Mouse (Mus musculus): ENCODE measurements around the gene Sox5.
A peak's percentile ranks its signal among the peaks of the same experiment; 100 is the strongest.

The Sox5 gene

GRCm38 (mm10) chr6:144772175-144772918 lies 9.4 kb downstream of the Sox5 start:
- no peak for DNase-seq (ENCODE audit: low spot score)

- no peak for DNase-seq (ENCODE audit: low spot score)
These were observed 12.7 kb downstream of the Sox5 start for GRCm38 (mm10) chr6:144769060-144769459.

- no peak for DNase-seq (ENCODE audit: low spot score)
These were observed 19.9 kb downstream of the Sox5 start for GRCm38 (mm10) chr6:144761902-144762301.

GRCm38 (mm10) chr6:144759193-144759592 lies 22.6 kb downstream of the Sox5 start:
- no peak for DNase-seq (ENCODE audit: low spot score)

GRCm38 (mm10) chr6:144757414-144757813 lies 24.4 kb downstream of the Sox5 start:
- no peak for DNase-seq (ENCODE audit: low spot score)

- no peak for DNase-seq (ENCODE audit: low spot score)
These were observed 25.3 kb downstream of the Sox5 start for GRCm38 (mm10) chr6:144756444-144756843.

GRCm38 (mm10) chr6:144755304-144755703 lies 26.5 kb downstream of the Sox5 start:
- DNase-seq (ENCODE audit: low spot score) = no peak

GRCm38 (mm10) chr6:144754366-144754765 lies 27.4 kb downstream of the Sox5 start:
- no peak for DNase-seq (ENCODE audit: low spot score)

- DNase-seq (ENCODE audit: low spot score) = no peak
These were observed 27.8 kb downstream of the Sox5 start for GRCm38 (mm10) chr6:144753963-144754296.

GRCm38 (mm10) chr6:144753225-144753962 lies 28.4 kb downstream of the Sox5 start:
- DNase-seq (ENCODE audit: low spot score) = peak; percentile 15

GRCm38 (mm10) chr6:144751581-144751980 lies 30.2 kb downstream of the Sox5 start:
- no peak for DNase-seq (ENCODE audit: low spot score)

- no peak for DNase-seq (ENCODE audit: low spot score)
These were observed 31.6 kb downstream of the Sox5 start for GRCm38 (mm10) chr6:144750197-144750596.

GRCm38 (mm10) chr6:144746436-144746835 lies 35.3 kb downstream of the Sox5 start:
- no peak for DNase-seq (ENCODE audit: low spot score)

GRCm38 (mm10) chr6:144742559-144742958 lies 39.2 kb downstream of the Sox5 start:
- no peak for DNase-seq (ENCODE audit: low spot score)

- no peak for DNase-seq (ENCODE audit: low spot score)
These were observed 40.6 kb downstream of the Sox5 start for GRCm38 (mm10) chr6:144741080-144741655.

- no peak for DNase-seq (ENCODE audit: low spot score)
These were observed 41.4 kb downstream of the Sox5 start for GRCm38 (mm10) chr6:144740343-144740742.

GRCm38 (mm10) chr6:144739753-144740152 lies 42.0 kb downstream of the Sox5 start:
- DNase-seq (ENCODE audit: low spot score) = no peak

GRCm38 (mm10) chr6:144737786-144738185 lies 44.0 kb downstream of the Sox5 start:
- DNase-seq (ENCODE audit: low spot score) = no peak

GRCm38 (mm10) chr6:144731251-144731970 lies 50.4 kb downstream of the Sox5 start:
- no peak for DNase-seq (ENCODE audit: low spot score)

- no peak for DNase-seq (ENCODE audit: low spot score)
These were observed 58.1 kb downstream of the Sox5 start for GRCm38 (mm10) chr6:144723530-144724144.

- no peak for DNase-seq (ENCODE audit: low spot score)
These were observed 58.8 kb downstream of the Sox5 start for GRCm38 (mm10) chr6:144723024-144723423.

GRCm38 (mm10) chr6:144720846-144721245 lies 60.9 kb downstream of the Sox5 start:
- DNase-seq (ENCODE audit: low spot score) = no peak

All from layer of hippocampus, adult 11-12 months (tissue).